Mouse (Mus musculus): ENCODE results near the gene Mcu.

Mcu gene

GRCm38 (mm10) chr10:59616522-59616921 is at the start of gene Mcu:
TSS of gene Mcu (minus strand) at chr10:59616692.
- peak; percentile 97 to 98 for DNase-seq

- DNase-seq = peak in 1 of 2 experiments; percentile 22
Measured at GRCm38 (mm10) chr10:59665503-59666291, 49.2 kb upstream of the Mcu start.

DNA sequence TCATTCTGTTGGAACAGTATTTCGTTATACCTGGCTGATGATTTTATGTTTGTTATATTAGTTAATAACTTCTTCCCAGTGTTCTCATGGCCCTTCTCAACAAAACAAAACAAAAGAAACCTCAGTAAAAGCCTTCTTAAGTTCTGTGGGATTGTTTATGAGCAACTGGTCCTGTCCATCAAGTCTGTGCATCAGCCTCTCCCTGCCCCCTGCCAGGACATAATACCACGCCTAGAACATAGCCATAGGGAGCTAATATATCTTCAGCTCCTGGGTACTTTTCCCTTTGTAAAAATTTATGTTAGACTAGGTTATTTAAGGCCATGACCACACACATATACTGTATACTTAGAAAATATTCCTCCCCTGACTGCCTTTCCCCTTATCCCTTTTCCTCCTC is 48.3 kb upstream of the Mcu start:
- no peak for DNase-seq

GRCm38 (mm10) chr10:59656799-59657198 is 40.3 kb upstream of the Mcu start:
- DNase-seq = no peak

DNA sequence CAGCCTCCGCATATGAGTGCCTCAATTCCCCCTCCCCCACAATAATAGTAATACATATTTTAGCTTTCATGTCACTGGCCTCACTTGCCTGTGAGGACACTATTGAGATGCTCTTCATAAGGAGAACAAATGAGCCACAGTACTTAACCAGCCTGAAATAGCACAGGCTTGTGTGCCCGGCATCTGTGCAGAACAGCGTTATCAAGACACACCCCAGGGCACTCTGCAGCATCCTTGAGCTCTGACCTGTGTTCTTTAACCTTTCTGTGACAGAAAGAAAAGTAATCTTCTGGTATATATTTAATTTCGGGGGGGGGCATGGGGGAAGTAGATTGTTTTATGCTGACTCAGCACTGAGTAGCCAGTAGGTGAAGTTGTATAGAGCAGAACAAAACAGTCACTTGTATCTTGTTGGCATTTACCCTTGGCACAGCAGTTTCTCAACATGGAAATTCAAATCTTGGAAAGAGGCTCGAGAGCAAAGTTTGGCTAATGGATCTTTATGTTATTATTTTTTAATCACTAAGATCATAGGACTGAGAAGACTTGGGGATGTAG is 30.4 kb upstream of the Mcu start:
- no peak for DNase-seq

DNA sequence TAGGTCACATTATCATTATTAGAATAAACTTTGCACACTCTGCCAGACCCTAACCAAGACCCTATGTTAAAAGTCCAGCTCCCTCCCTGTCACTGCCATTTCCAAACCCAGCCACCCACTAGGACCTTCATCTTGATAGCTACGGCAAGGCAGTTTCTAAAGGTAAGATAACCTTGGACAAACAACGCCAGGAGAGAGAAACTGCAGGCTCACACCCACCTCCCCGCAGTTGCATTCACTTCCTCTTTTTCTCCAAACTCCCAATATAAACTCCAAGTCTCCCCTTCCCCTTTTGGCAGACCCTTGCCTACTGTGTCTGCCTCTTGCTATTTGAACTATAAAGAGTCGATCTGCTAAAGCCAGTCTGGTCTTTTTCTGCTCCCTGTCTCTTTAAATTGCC is 28.7 kb upstream of the Mcu start:
- no peak for DNase-seq

GRCm38 (mm10) chr10:59644710-59645109 is 28.2 kb upstream of the Mcu start:
- DNase-seq = no peak

DNA sequence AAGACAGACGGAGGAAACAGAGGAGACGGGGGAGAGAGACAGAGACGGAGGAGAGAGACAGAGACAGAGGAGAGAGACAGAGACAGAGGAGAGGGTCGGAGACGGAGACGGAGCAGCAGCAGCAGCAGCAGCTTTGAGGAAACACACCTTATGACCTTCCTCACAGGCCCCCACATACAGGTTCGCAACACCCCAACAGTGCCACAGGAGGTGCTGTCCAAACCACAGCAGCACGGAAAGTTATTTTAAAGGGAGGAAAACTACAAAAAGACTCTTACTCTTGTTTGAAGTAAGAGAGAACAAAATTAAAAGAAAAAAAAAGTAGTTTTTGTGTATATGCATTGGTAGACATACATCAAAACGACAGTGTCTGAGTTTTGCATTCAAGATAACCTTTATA is 27.2 kb upstream of the Mcu start:
- no peak for DNase-seq

DNA sequence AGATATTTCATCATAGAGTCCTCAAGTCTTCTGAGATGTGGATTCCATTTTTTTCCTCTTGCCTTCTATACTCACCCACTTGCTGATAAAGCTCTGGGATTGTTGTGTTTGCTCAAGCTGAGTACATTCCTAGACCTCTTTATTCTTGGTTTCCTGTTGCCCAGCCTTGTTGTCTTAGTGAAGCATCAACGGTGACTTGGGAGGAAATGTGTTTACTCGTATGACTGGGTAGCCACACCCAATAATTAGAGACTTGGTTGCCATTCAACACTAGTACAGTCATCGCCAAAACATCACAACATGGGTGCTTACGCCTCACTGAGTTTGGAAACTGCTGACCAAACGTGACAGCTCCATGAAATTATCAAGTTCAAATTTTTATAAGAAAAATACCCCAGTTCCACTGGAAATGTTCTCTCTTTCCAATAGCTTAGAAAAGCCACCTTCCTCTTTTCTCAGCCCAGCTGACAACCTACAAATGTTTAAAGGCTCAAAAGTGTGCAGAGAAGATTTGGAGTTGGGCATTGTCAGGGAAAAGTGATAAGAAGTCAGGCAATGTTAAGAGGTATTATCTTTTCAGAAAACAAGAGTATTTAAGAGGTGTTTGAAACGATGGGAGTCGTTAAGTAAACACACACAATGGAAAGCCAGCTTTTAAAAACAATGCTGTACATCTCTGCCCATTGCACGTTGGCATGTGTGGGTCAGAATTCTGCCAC is 26.3 kb upstream of the Mcu start:
- no peak for DNase-seq

- no peak for DNase-seq
Measured at GRCm38 (mm10) chr10:59638576-59638975, 22.1 kb upstream of the Mcu start.

GRCm38 (mm10) chr10:59637596-59638124 is 21.2 kb upstream of the Mcu start:
- no peak for DNase-seq

GRCm38 (mm10) chr10:59636751-59637533 is 20.4 kb upstream of the Mcu start:
- DNase-seq = no peak

DNA sequence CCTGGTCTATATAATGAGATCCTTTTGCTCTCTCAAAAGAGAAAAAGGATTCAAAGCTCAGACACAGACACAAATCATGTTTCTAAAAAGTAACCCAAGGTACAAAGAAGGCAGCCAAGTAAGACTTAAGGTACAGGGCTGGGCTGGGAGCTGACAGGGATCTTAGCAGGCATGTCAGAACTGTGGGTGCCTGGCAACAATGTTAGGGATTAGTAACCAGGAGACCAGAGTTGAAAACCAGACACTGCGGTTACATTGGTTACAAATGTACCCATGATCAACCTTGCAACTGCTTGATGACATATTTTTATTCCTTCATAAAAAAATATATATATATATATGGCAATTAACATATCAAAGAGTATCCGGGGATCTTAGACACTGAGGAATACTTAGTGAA is 19.6 kb upstream of the Mcu start:
- no peak for DNase-seq

- DNase-seq = no peak
Measured at GRCm38 (mm10) chr10:59629506-59629782, 13.0 kb upstream of the Mcu start.

- no peak for DNase-seq
Measured at GRCm38 (mm10) chr10:59628641-59629505, 12.4 kb upstream of the Mcu start.

DNA sequence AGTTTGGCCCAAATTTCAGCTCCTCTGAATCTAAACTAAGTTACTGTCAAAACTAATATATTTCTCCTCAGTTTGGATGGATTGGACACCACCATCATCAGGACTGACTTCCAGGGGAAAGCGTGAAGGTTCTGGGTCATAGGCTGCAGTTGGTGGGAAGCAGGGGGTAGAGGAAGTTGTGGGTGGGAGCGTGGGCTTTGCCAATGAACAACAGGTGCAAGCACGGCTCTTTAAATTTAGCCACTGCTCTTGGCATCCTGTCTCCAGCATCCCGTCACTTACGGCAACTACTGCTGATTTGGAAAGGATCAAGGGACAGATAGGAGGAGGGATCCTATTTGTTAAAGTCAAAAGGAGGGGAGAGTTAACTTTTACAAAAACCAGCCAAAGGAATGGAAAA is 7.0 kb upstream of the Mcu start:
- DNase-seq = peak; percentile 59 to 61

GRCm38 (mm10) chr10:59621355-59621754 is 4.9 kb upstream of the Mcu start:
- DNase-seq = no peak

DNA sequence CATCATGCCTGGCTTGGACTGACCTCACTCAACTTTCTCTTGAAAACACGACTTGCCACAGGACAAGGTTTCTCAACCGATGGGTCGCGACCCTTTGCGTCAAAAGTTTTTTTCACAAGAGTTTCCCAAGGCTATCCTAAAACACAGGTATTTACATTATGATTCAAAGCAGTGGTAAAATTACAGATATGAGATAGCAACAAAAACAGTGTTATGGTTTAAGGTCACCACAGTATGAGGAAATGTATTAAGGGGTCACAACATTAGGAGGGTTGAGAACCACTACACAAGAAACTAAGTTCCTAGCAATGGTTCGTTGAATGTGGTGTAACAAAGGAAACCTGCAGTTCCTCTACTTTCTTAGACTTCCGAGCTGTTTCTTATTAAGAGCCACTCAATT is 1.3 kb upstream of the Mcu start:
- DNase-seq = no peak

DNA sequence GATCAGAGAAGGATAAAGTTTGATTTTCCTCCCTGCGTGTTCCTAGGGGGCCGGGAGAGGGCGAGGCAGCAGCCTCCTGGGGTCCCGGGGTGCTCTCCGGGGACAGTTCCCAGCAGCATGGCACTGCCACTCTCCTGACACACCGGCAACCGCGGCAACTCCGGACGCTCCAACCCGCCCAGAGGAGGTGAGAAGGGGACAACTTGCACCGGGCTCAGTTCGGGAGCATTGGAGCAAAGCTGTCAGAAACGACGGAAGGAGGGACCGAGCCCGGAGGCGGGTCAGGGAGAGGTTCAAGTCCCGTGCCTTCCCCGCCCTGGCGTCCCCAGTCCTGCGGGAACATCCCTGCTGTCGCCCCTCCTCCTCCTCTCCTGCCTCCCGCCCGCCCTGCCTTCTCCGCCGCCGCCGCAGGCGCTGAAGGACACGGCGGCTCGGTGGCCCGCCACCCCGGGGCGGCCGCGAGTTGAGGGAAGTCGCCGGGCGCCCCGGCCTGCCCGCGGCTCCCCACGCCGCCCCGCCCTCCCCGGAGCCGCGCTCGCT is 441 bp downstream of the Mcu start, which contains the start of gene Gm10322:
TSS of gene Gm10322 (plus strand) at position 83 of the 540 bp plus-strand sequence.
- DNase-seq = peak; percentile 66 to 67

GRCm38 (mm10) chr10:59615411-59615810 is 1.1 kb downstream of the Mcu start:
- DNase-seq = peak in 1 of 2 experiments; percentile 48

DNA sequence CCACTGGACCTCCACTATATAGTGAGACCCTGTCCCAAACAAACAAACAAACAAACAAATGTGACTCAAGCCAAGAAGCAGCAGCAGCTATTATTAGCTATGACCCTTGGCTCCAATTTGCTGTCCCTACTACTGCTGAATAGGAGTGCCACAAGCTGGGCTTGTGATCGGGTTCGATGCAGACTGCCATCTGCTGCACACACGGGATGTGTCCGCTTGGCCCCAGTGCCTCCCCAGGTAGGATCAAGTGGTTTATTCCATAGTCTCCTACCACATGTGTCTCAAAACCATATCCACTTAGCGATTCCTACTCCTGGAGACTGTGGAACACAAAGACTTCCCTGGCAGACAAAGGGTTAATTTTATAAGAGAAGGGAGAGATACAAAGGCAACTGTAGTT is 2.4 kb downstream of the Mcu start:
- peak; percentile 63 to 65 for DNase-seq

DNA sequence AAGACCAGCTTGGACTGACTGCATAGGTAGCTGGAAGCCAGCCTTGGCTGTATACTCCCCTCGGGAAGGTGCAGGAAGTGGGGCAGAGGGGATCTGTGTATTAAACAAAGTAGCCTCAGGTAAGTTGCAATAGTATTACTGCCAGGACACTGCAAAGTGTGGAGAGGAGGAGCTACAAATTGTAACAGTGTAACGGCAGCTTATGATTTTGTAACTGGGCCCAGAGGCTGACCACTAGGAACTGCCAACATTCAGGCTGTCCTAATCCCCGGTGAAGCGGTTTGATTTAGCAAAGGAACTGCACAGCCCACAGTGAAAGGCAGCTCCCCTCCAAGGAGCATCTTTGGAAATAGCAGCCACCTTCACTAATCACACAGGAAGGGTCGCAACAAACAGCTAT is 3.2 kb downstream of the Mcu start:
- no peak for DNase-seq
